Mouse (Mus musculus): ENCODE measurements at regions not wholly inside any gene's neighbourhood (a gene's known extent, or its start where the extent isn't known, plus 50 kb on each side); places are given as distances from the start of the nearest gene placed in this dataset.

GRCm38 (mm10) chr17:73034981-73035481 is 72.8 kb upstream of the Lclat1 start:
- no peak for DNase-seq (ENCODE audit: low spot score)

GRCm38 (mm10) chr17:73036845-73037244 is 70.9 kb upstream of the Lclat1 start:
- no peak for DNase-seq (ENCODE audit: low spot score)
- no peaks in the 10 kb centered on the region for H3K27me3 ChIP-seq (ENCODE audit: control insufficient read depth, insufficient read depth, low read length)
- ATAC-seq (ENCODE audit: insufficient number of reproducible peaks, low FRiP score, low TSS enrichment, low read depth): no peak

More at GRCm38 (mm10) chr17:73034981-73035481, 72.8 kb upstream of the Lclat1 start:
- no peak for ATAC-seq (ENCODE audit: insufficient number of reproducible peaks, low FRiP score, low TSS enrichment, low read depth)
- Histone ChIP-seq H3K9me3 (ENCODE audit: control insufficient read depth, low read length) (no peaks in the 10 kb centered on the region), H3K36me3 (ENCODE audit: control insufficient read depth, insufficient read depth, low read length) (no peaks in the 10 kb centered on the region), H3K4me1 (ENCODE audit: control insufficient read depth, insufficient read depth, low read length) (peaks cover 3% of the 10 kb centered on the region; the same call in 1 of the 2 replicates), H3K27me3 (ENCODE audit: control insufficient read depth, insufficient read depth, low read length) (no peaks in the 10 kb centered on the region), H3K9ac (ENCODE audit: low read length) (no peak overlapping the region), H3K4me2 (ENCODE audit: low read depth, severe bottlenecking) (no peak overlapping the region), H3K27ac (replicated peaks; ENCODE audit: low read depth, low read length) (no peak overlapping the region), H3K4me3 (ENCODE audit: low read depth, low read length) (no peak overlapping the region)
- 31% methylated on average over 8 of the region's 8 CpGs for WGBS

GRCm38 (mm10) chr17:73038586-73038985 is 69.2 kb upstream of the Lclat1 start:
- H3K36me3 ChIP-seq (ENCODE audit: control insufficient read depth, insufficient read depth, low read length): no peaks in the 10 kb centered on the region
- H3K4me1 ChIP-seq (ENCODE audit: control insufficient read depth, insufficient read depth, low read length): peaks cover 3% of the 10 kb centered on the region; the same call in 1 of the 2 replicates
- H3K4me2 ChIP-seq (ENCODE audit: low read depth, severe bottlenecking): no peak overlapping the region
- no peak overlapping the region for H3K9ac ChIP-seq (ENCODE audit: low read length)
- H3K27ac ChIP-seq (replicated peaks; ENCODE audit: low read depth, low read length): no peak overlapping the region
- H3K9me3 ChIP-seq (ENCODE audit: control insufficient read depth, low read length): no peaks in the 10 kb centered on the region
- H3K4me3 ChIP-seq (ENCODE audit: low read depth, low read length): no peak overlapping the region
- 87% methylated on average over 2 of the region's 2 CpGs for WGBS
- DNase-seq (ENCODE audit: low spot score) (no peak), ATAC-seq (ENCODE audit: insufficient number of reproducible peaks, low FRiP score, low TSS enrichment, low read depth) (no peak)
- no peaks in the 10 kb centered on the region for H3K27me3 ChIP-seq (ENCODE audit: control insufficient read depth, insufficient read depth, low read length)

More at GRCm38 (mm10) chr17:73036845-73037244, 70.9 kb upstream of the Lclat1 start:
- peaks cover 3% of the 10 kb centered on the region; the same call in 1 of the 2 replicates for H3K4me1 ChIP-seq (ENCODE audit: control insufficient read depth, insufficient read depth, low read length)
- H3K9ac ChIP-seq (ENCODE audit: low read length): no peak overlapping the region
- no peak overlapping the region for H3K27ac ChIP-seq (replicated peaks; ENCODE audit: low read depth, low read length)
- no peak overlapping the region for H3K4me2 ChIP-seq (ENCODE audit: low read depth, severe bottlenecking)
- WGBS: 71% methylated on average over 3 of the region's 3 CpGs
- no peaks in the 10 kb centered on the region for H3K9me3 ChIP-seq (ENCODE audit: control insufficient read depth, low read length)
- no peak overlapping the region for H3K4me3 ChIP-seq (ENCODE audit: low read depth, low read length)
- H3K36me3 ChIP-seq (ENCODE audit: control insufficient read depth, insufficient read depth, low read length): no peaks in the 10 kb centered on the region

GRCm38 (mm10) chr17:73044918-73045580 is 62.7 kb upstream of the Lclat1 start:
- no peak overlapping the region for H3K4me2 ChIP-seq (ENCODE audit: low read depth, severe bottlenecking)
- no peaks in the 10 kb centered on the region for H3K36me3 ChIP-seq (ENCODE audit: control insufficient read depth, insufficient read depth, low read length)
- no peak overlapping the region for H3K27ac ChIP-seq (replicated peaks; ENCODE audit: low read depth, low read length)
- WGBS: 87% methylated on average over 5 of the region's 5 CpGs
- ATAC-seq (ENCODE audit: insufficient number of reproducible peaks, low FRiP score, low TSS enrichment, low read depth) (no peak), DNase-seq (ENCODE audit: low spot score) (no peak)
- no peaks in the 10 kb centered on the region for H3K27me3 ChIP-seq (ENCODE audit: control insufficient read depth, insufficient read depth, low read length)
- H3K4me1 ChIP-seq (ENCODE audit: control insufficient read depth, insufficient read depth, low read length): no peaks in the 10 kb centered on the region
- H3K9me3 ChIP-seq (ENCODE audit: control insufficient read depth, low read length): no peaks in the 10 kb centered on the region
- H3K4me3 ChIP-seq (ENCODE audit: low read depth, low read length): no peak overlapping the region
- no peak overlapping the region for H3K9ac ChIP-seq (ENCODE audit: low read length)

- Histone ChIP-seq H3K27ac (replicated peaks; ENCODE audit: low read depth, low read length) (no peak overlapping the region), H3K9me3 (ENCODE audit: control insufficient read depth, low read length) (no peaks in the 10 kb centered on the region), H3K36me3 (ENCODE audit: control insufficient read depth, insufficient read depth, low read length) (no peaks in the 10 kb centered on the region), H3K4me1 (ENCODE audit: control insufficient read depth, insufficient read depth, low read length) (no peaks in the 10 kb centered on the region), H3K4me2 (ENCODE audit: low read depth, severe bottlenecking) (no peak overlapping the region), H3K4me3 (ENCODE audit: low read depth, low read length) (no peak overlapping the region), H3K9ac (ENCODE audit: low read length) (no peak overlapping the region), H3K27me3 (ENCODE audit: control insufficient read depth, insufficient read depth, low read length) (no peaks in the 10 kb centered on the region)
- WGBS: 54% methylated on average over 4 of the region's 4 CpGs
- DNase-seq (ENCODE audit: low spot score) (peak; percentile 65), ATAC-seq (ENCODE audit: insufficient number of reproducible peaks, low FRiP score, low TSS enrichment, low read depth) (no peak)
These were observed 60.8 kb upstream of the Lclat1 start for GRCm38 (mm10) chr17:73046985-73047384.

- WGBS: 65% methylated on average over 2 of the region's 2 CpGs
- Histone ChIP-seq H3K9me3 (ENCODE audit: control insufficient read depth, low read length) (no peaks in the 10 kb centered on the region; the same call in 1 of the 2 replicates), H3K4me1 (ENCODE audit: control insufficient read depth, insufficient read depth, low read length) (no peaks in the 10 kb centered on the region), H3K27me3 (ENCODE audit: control insufficient read depth, insufficient read depth, low read length) (no peaks in the 10 kb centered on the region), H3K4me3 (ENCODE audit: low read depth, low read length) (no peak overlapping the region), H3K4me2 (ENCODE audit: low read depth, severe bottlenecking) (no peak overlapping the region), H3K9ac (ENCODE audit: low read length) (no peak overlapping the region), H3K36me3 (ENCODE audit: control insufficient read depth, insufficient read depth, low read length) (no peaks in the 10 kb centered on the region), H3K27ac (replicated peaks; ENCODE audit: low read depth, low read length) (no peak overlapping the region)
- no peak for ATAC-seq (ENCODE audit: insufficient number of reproducible peaks, low FRiP score, low TSS enrichment, low read depth)
- DNase-seq (ENCODE audit: low spot score): no peak
These were observed 59.6 kb upstream of the Lclat1 start for GRCm38 (mm10) chr17:73048164-73048563.

- DNase-seq (ENCODE audit: low spot score) (no peak), ATAC-seq (ENCODE audit: insufficient number of reproducible peaks, low FRiP score, low TSS enrichment, low read depth) (no peak)
- Histone ChIP-seq H3K4me1 (ENCODE audit: control insufficient read depth, insufficient read depth, low read length) (no peaks in the 10 kb centered on the region), H3K9me3 (ENCODE audit: control insufficient read depth, low read length) (no peaks in the 10 kb centered on the region; the same call in 1 of the 2 replicates), H3K27me3 (ENCODE audit: control insufficient read depth, insufficient read depth, low read length) (no peaks in the 10 kb centered on the region), H3K36me3 (ENCODE audit: control insufficient read depth, insufficient read depth, low read length) (no peaks in the 10 kb centered on the region), H3K4me3 (ENCODE audit: low read depth, low read length) (no peak overlapping the region), H3K27ac (replicated peaks; ENCODE audit: low read depth, low read length) (no peak overlapping the region), H3K4me2 (ENCODE audit: low read depth, severe bottlenecking) (no peak overlapping the region), H3K9ac (ENCODE audit: low read length) (no peak overlapping the region)
- 87% methylated on average over 2 of the region's 2 CpGs for WGBS
These were observed 54.8 kb upstream of the Lclat1 start for GRCm38 (mm10) chr17:73052956-73053355.

GRCm38 (mm10) chr17:73053479-73054215 is 54.1 kb upstream of the Lclat1 start:
- H3K4me2 ChIP-seq (ENCODE audit: low read depth, severe bottlenecking): no peak overlapping the region
- no peak for ATAC-seq (ENCODE audit: insufficient number of reproducible peaks, low FRiP score, low TSS enrichment, low read depth)
- H3K4me1 ChIP-seq (ENCODE audit: control insufficient read depth, insufficient read depth, low read length): no peaks in the 10 kb centered on the region
- 36% methylated on average over 3 of the region's 3 CpGs for WGBS
- H3K9ac ChIP-seq (ENCODE audit: low read length): no peak overlapping the region
- no peak overlapping the region for H3K27ac ChIP-seq (replicated peaks; ENCODE audit: low read depth, low read length)
- no peak overlapping the region for H3K4me3 ChIP-seq (ENCODE audit: low read depth, low read length)
- DNase-seq (ENCODE audit: low spot score): no peak
- no peaks in the 10 kb centered on the region for H3K36me3 ChIP-seq (ENCODE audit: control insufficient read depth, insufficient read depth, low read length)
- no peaks in the 10 kb centered on the region; the same call in 1 of the 2 replicates for H3K9me3 ChIP-seq (ENCODE audit: control insufficient read depth, low read length)
- H3K27me3 ChIP-seq (ENCODE audit: control insufficient read depth, insufficient read depth, low read length): no peaks in the 10 kb centered on the region
